Mouse (Mus musculus): ENCODE data around the gene Tmed6. TPM values are rescaled to one million over a fixed set of nuclear protein-coding genes. Genes with fewer than 3 reads are reported as not detected.

The Tmed6 gene
- polyA plus RNA-seq, 1 experiment from 2014 or later: not detected

Small RNAs within 50 kb of the gene (microRNA-seq; reads per million reads assigned to microRNA genes)
- not detected for gene Mir7075 (ENCODE audit: insufficient number of aligned reads)

Other genes starting within 250 kb of the Tmed6 start
- 0.29 and 0.95 TPM in 2 replicates for gene Has3, start 195.4 kb downstream of the Tmed6 start, polyA plus RNA-seq (2014; fragmentation: Nextera tagmentation; extraction: Ambion mirVana)
- 79.6 and 80.9 TPM in 2 replicates for gene Utp4, start 172.0 kb downstream of the Tmed6 start, polyA plus RNA-seq (2014; fragmentation: Nextera tagmentation; extraction: Ambion mirVana)
- gene Sntb2, start 129.9 kb downstream of the Tmed6 start, polyA plus RNA-seq (2014; fragmentation: Nextera tagmentation; extraction: Ambion mirVana): 7.9 and 9.5 TPM in 2 replicates
- 84.9 and 85.5 TPM in 2 replicates for gene Vps4a, start 34.4 kb downstream of the Tmed6 start, polyA plus RNA-seq (2014; fragmentation: Nextera tagmentation; extraction: Ambion mirVana)
- 47.1 and 48.3 TPM in 2 replicates for gene Pdf, start 17.0 kb downstream of the Tmed6 start, polyA plus RNA-seq (2014; fragmentation: Nextera tagmentation; extraction: Ambion mirVana)
- 43.3 and 43.8 TPM in 2 replicates for gene Cog8, start 9.0 kb downstream of the Tmed6 start, polyA plus RNA-seq (2014; fragmentation: Nextera tagmentation; extraction: Ambion mirVana)
- gene Nip7, start 8.8 kb downstream of the Tmed6 start, polyA plus RNA-seq (2014; fragmentation: Nextera tagmentation; extraction: Ambion mirVana): 99.7 and 101 TPM in 2 replicates
- 15.9 and 18.3 TPM in 2 replicates for gene Terf2, start 30.9 kb upstream of the Tmed6 start, polyA plus RNA-seq (2014; fragmentation: Nextera tagmentation; extraction: Ambion mirVana)
- gene Cyb5b, start 85.0 kb upstream of the Tmed6 start, polyA plus RNA-seq (2014; fragmentation: Nextera tagmentation; extraction: Ambion mirVana): 168 and 173 TPM in 2 replicates
- 10.1 and 14.5 TPM in 2 replicates for gene Nfat5, start 227.8 kb upstream of the Tmed6 start, polyA plus RNA-seq (2014; fragmentation: Nextera tagmentation; extraction: Ambion mirVana)